Mouse (Mus musculus): Measurements from ENCODE around the gene Pttg1ip. TPM values are rescaled to one million over a fixed set of nuclear protein-coding genes. Genes with fewer than 3 reads are reported as not detected.

Gene Pttg1ip
- 127 and 132 TPM in 2 replicates for polyA plus RNA-seq (2015; fragmentation: Nextera tagmentation; extraction: Ambion mirVana)

GRCm38 (mm10) chr10:77581408-77582284 is at the start of gene Pttg1ip:
Gene Pttg1ip (plus strand): TSS chr10:77581720.
- Histone ChIP-seq H3K4me3 (ENCODE audit: low read length) (peak within 1 kb of the TSS; percentile 93), H3K4me1 (ENCODE audit: control insufficient read depth, insufficient read depth, low read length) (peaks cover 31% of the 10 kb centered on the region), H3K9me3 (replicated peaks; ENCODE audit: control insufficient read depth, low read length) (no peaks in the 10 kb centered on the region), H3K27ac (ENCODE audit: low read length) (peak within 1 kb of the TSS; percentile 97), H3K4me2 (ENCODE audit: low read depth, low read length) (peak within 1 kb of the TSS; percentile 91), H3K36me3 (ENCODE audit: control insufficient read depth, insufficient read depth) (no peaks in the 10 kb centered on the region), H3K9ac (ENCODE audit: low read length) (peak within 1 kb of the TSS; percentile 94), H3K27me3 (ENCODE audit: control insufficient read depth, insufficient read depth, low read length) (no peaks in the 10 kb centered on the region)
- WGBS, result under 1% methylated on average over 64 of the region's 64 CpGs
- peak; percentile 97 for ATAC-seq (replicated peaks; ENCODE audit: extremely low read depth, insufficient read depth, low FRiP score)

GRCm38 (mm10) chr10:77532020-77532413 is 49.5 kb upstream of the Pttg1ip start:
- Histone ChIP-seq H3K36me3 (ENCODE audit: control insufficient read depth, insufficient read depth) (no peaks in the 10 kb centered on the region), H3K9me3 (replicated peaks; ENCODE audit: control insufficient read depth, low read length) (no peaks in the 10 kb centered on the region), H3K27me3 (ENCODE audit: control insufficient read depth, insufficient read depth, low read length) (no peaks in the 10 kb centered on the region), H3K27ac (ENCODE audit: low read length) (no peak overlapping the region), H3K4me2 (ENCODE audit: low read depth, low read length) (no peak overlapping the region), H3K9ac (ENCODE audit: low read length) (no peak overlapping the region), H3K4me3 (ENCODE audit: low read length) (no peak overlapping the region), H3K4me1 (ENCODE audit: control insufficient read depth, insufficient read depth, low read length) (peaks cover 7% of the 10 kb centered on the region)
- no peak for ATAC-seq (replicated peaks; ENCODE audit: extremely low read depth, insufficient read depth, low FRiP score)
- whole genome bisulfite sequencing, result 68% methylated on average over 1 of the region's 1 CpGs

GRCm38 (mm10) chr10:77536727-77537126 is 44.8 kb upstream of the Pttg1ip start:
- Histone ChIP-seq H3K36me3 (ENCODE audit: control insufficient read depth, insufficient read depth) (no peaks in the 10 kb centered on the region), H3K4me2 (ENCODE audit: low read depth, low read length) (no peak overlapping the region), H3K4me1 (ENCODE audit: control insufficient read depth, insufficient read depth, low read length) (peaks cover 6% of the 10 kb centered on the region), H3K27me3 (ENCODE audit: control insufficient read depth, insufficient read depth, low read length) (no peaks in the 10 kb centered on the region), H3K9ac (ENCODE audit: low read length) (no peak overlapping the region), H3K4me3 (ENCODE audit: low read length) (no peak overlapping the region), H3K9me3 (replicated peaks; ENCODE audit: control insufficient read depth, low read length) (no peaks in the 10 kb centered on the region), H3K27ac (ENCODE audit: low read length) (no peak overlapping the region)
- no peak for ATAC-seq (replicated peaks; ENCODE audit: extremely low read depth, insufficient read depth, low FRiP score)
- WGBS, result 72% methylated on average over 8 of the region's 8 CpGs

GRCm38 (mm10) chr10:77537215-77538209 is 44.0 kb upstream of the Pttg1ip start:
- ATAC-seq (replicated peaks; ENCODE audit: extremely low read depth, insufficient read depth, low FRiP score), result no peak
- Histone ChIP-seq H3K4me1 (ENCODE audit: control insufficient read depth, insufficient read depth, low read length) (peaks cover 6% of the 10 kb centered on the region), H3K9me3 (replicated peaks; ENCODE audit: control insufficient read depth, low read length) (no peaks in the 10 kb centered on the region), H3K36me3 (ENCODE audit: control insufficient read depth, insufficient read depth) (no peaks in the 10 kb centered on the region), H3K27me3 (ENCODE audit: control insufficient read depth, insufficient read depth, low read length) (no peaks in the 10 kb centered on the region), H3K9ac (ENCODE audit: low read length) (no peak overlapping the region), H3K27ac (ENCODE audit: low read length) (no peak overlapping the region), H3K4me2 (ENCODE audit: low read depth, low read length) (no peak overlapping the region), H3K4me3 (ENCODE audit: low read length) (no peak overlapping the region)
- WGBS, result 77% methylated on average over 11 of the region's 11 CpGs

GRCm38 (mm10) chr10:77539320-77539945 is 42.1 kb upstream of the Pttg1ip start:
- Histone ChIP-seq H3K27ac (ENCODE audit: low read length) (no peak overlapping the region), H3K36me3 (ENCODE audit: control insufficient read depth, insufficient read depth) (no peaks in the 10 kb centered on the region), H3K9me3 (replicated peaks; ENCODE audit: control insufficient read depth, low read length) (no peaks in the 10 kb centered on the region), H3K4me3 (ENCODE audit: low read length) (no peak overlapping the region), H3K9ac (ENCODE audit: low read length) (no peak overlapping the region), H3K27me3 (ENCODE audit: control insufficient read depth, insufficient read depth, low read length) (no peaks in the 10 kb centered on the region), H3K4me1 (ENCODE audit: control insufficient read depth, insufficient read depth, low read length) (peaks cover 6% of the 10 kb centered on the region), H3K4me2 (ENCODE audit: low read depth, low read length) (no peak overlapping the region)
- ATAC-seq (replicated peaks; ENCODE audit: extremely low read depth, insufficient read depth, low FRiP score), result no peak
- WGBS, result 50% methylated on average over 7 of the region's 7 CpGs

GRCm38 (mm10) chr10:77540576-77541102 is 40.9 kb upstream of the Pttg1ip start:
- no peak overlapping the region for H3K4me3 ChIP-seq (ENCODE audit: low read length)
- H3K9me3 ChIP-seq (replicated peaks; ENCODE audit: control insufficient read depth, low read length), result no peaks in the 10 kb centered on the region
- H3K27ac ChIP-seq (ENCODE audit: low read length), result no peak overlapping the region
- 78% methylated on average over 4 of the region's 4 CpGs for WGBS
- no peaks in the 10 kb centered on the region for H3K36me3 ChIP-seq (ENCODE audit: control insufficient read depth, insufficient read depth)
- H3K4me1 ChIP-seq (ENCODE audit: control insufficient read depth, insufficient read depth, low read length), result peaks cover 6% of the 10 kb centered on the region
- H3K9ac ChIP-seq (ENCODE audit: low read length), result no peak overlapping the region
- no peak overlapping the region for H3K4me2 ChIP-seq (ENCODE audit: low read depth, low read length)
- ATAC-seq (replicated peaks; ENCODE audit: extremely low read depth, insufficient read depth, low FRiP score), result no peak
- H3K27me3 ChIP-seq (ENCODE audit: control insufficient read depth, insufficient read depth, low read length), result no peaks in the 10 kb centered on the region

GRCm38 (mm10) chr10:77541864-77542666 is 39.5 kb upstream of the Pttg1ip start:
- Histone ChIP-seq H3K27me3 (ENCODE audit: control insufficient read depth, insufficient read depth, low read length) (no peaks in the 10 kb centered on the region), H3K4me1 (ENCODE audit: control insufficient read depth, insufficient read depth, low read length) (peaks cover 6% of the 10 kb centered on the region), H3K4me3 (ENCODE audit: low read length) (no peak overlapping the region), H3K27ac (ENCODE audit: low read length) (no peak overlapping the region), H3K36me3 (ENCODE audit: control insufficient read depth, insufficient read depth) (no peaks in the 10 kb centered on the region), H3K4me2 (ENCODE audit: low read depth, low read length) (no peak overlapping the region), H3K9ac (ENCODE audit: low read length) (no peak overlapping the region), H3K9me3 (replicated peaks; ENCODE audit: control insufficient read depth, low read length) (no peaks in the 10 kb centered on the region)
- 65% methylated on average over 10 of the region's 10 CpGs for WGBS
- ATAC-seq (replicated peaks; ENCODE audit: extremely low read depth, insufficient read depth, low FRiP score), result no peak

GRCm38 (mm10) chr10:77543226-77543625 is 38.3 kb upstream of the Pttg1ip start:
- H3K27ac ChIP-seq (ENCODE audit: low read length), result no peak overlapping the region
- H3K4me3 ChIP-seq (ENCODE audit: low read length), result no peak overlapping the region
- H3K4me2 ChIP-seq (ENCODE audit: low read depth, low read length), result no peak overlapping the region
- ATAC-seq (replicated peaks; ENCODE audit: extremely low read depth, insufficient read depth, low FRiP score), result no peak
- peaks cover 6% of the 10 kb centered on the region for H3K4me1 ChIP-seq (ENCODE audit: control insufficient read depth, insufficient read depth, low read length)
- no peak overlapping the region for H3K9ac ChIP-seq (ENCODE audit: low read length)
- no peaks in the 10 kb centered on the region for H3K27me3 ChIP-seq (ENCODE audit: control insufficient read depth, insufficient read depth, low read length)
- H3K36me3 ChIP-seq (ENCODE audit: control insufficient read depth, insufficient read depth), result no peaks in the 10 kb centered on the region
- 52% methylated on average over 7 of the region's 7 CpGs for WGBS
- no peaks in the 10 kb centered on the region for H3K9me3 ChIP-seq (replicated peaks; ENCODE audit: control insufficient read depth, low read length)

Data from heart, embryonic 16.5 days (tissue).